Mouse (Mus musculus): ENCODE measurements around the gene Vmn2r53. TPM values are rescaled to one million over a fixed set of nuclear protein-coding genes. Genes with fewer than 3 reads are reported as not detected.
"Not testable (repeated sequence)": the region's sequence is repeated elsewhere in the genome, so short reads cannot be mapped to it uniquely, and the experiment has no call there.

The Vmn2r53 gene
- polyA plus RNA-seq (2015; fragmentation: Nextera tagmentation; extraction: Ambion mirVana), result under 0.01 TPM in 1 of 2 replicates, not detected in the other

DNA sequence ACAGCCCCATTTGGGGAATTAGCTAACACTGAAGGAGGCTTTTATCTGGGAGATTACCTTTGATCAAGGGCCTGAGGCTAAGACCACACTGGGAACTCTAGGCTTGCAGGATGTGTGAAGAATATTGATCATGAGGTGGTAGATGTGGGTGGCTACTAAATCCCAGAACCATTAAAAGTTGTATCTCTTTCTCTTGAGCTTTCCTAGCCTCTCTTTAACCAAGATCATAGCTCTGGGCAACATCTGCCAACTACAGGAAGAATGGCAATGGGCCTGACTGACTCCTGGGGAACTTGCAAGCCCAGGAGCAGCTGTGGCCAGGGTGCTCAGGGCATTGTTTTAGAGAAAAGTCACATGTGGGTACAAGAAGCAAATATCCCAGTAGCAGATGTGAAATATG, at the start of gene Vmn2r53:
Gene Vmn2r53, minus strand, starts transcription at position 101 of the 400 bp plus-strand sequence.
- ATAC-seq (ENCODE audit: insufficient read depth), result no peak
- H3K27ac ChIP-seq (replicated peaks), result no peak within 1 kb of the TSS
- no peak within 1 kb of the TSS for H3K9ac ChIP-seq
- H3K4me2 ChIP-seq, result no peak within 1 kb of the TSS
- no peaks in the 10 kb centered on the region for H3K4me1 ChIP-seq (replicated peaks)
- H3K36me3 ChIP-seq (replicated peaks), result no peaks in the 10 kb centered on the region
- H3K9me3 ChIP-seq (replicated peaks), result 0 out of 2 replicates have a peak, but pooled peaks cover 2% of the 10 kb centered on the region
- H3K27me3 ChIP-seq, result no peaks in the 10 kb centered on the region
- no peak within 1 kb of the TSS for H3K4me3 ChIP-seq (replicated peaks)

DNA sequence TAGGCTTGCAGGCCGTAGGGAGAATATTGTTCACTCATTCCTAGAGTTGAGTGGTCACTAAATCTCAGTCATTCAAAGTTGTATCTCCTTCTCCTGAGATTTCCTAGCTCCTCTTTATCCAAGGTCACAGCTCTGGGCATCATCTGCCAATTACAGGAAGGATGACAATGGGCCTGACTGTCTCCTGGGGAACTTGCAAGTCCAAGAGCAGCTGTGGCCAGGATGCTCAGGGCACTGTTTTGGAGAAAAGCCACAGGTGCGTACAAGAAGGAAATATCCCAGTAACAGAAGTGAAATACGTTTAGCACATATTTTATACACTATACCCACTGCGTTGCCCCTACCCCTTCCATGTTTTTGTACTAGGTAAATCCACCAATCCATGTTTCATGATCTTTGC, 31.6 kb upstream of the Vmn2r53 start, which contains the start of gene Vmn2r54:
Gene Vmn2r54, minus strand, starts transcription at position 101 of the 400 bp plus-strand sequence.
- H3K9ac ChIP-seq; ATAC-seq (ENCODE audit: insufficient read depth): not testable (repeated sequence)

More for the DNA sequence above, 31.6 kb upstream of the Vmn2r53 start, which contains the start of gene Vmn2r54:
- not testable (repeated sequence) for H3K27ac ChIP-seq (replicated peaks); H3K27me3 ChIP-seq; H3K4me2 ChIP-seq; H3K36me3 ChIP-seq (replicated peaks); H3K4me3 ChIP-seq (replicated peaks); H3K9me3 ChIP-seq (replicated peaks); H3K4me1 ChIP-seq (replicated peaks)
- 47% methylated on average over 3 of the region's 4 CpGs for WGBS (ENCODE audit: insufficient replicate concordance)

Other genes with a start within 250 kb of the Vmn2r53 start
- gene Vmn1r84, start 239.5 kb downstream of the Vmn2r53 start, polyA plus RNA-seq (2015; fragmentation: Nextera tagmentation; extraction: Ambion mirVana), result not detected in 2 replicates
- gene Zfp551, start 186.0 kb downstream of the Vmn2r53 start, polyA plus RNA-seq (2015; fragmentation: Nextera tagmentation; extraction: Ambion mirVana), result 0.50 and 0.67 TPM in 2 replicates
- 2.5 and 2.7 TPM in 2 replicates for gene Zfp606, start 130.5 kb downstream of the Vmn2r53 start, polyA plus RNA-seq (2015; fragmentation: Nextera tagmentation; extraction: Ambion mirVana)
- gene 2900092C05Rik, start 96.3 kb downstream of the Vmn2r53 start, polyA plus RNA-seq (2015; fragmentation: Nextera tagmentation; extraction: Ambion mirVana), result not detected in 2 replicates
- not detected in 2 replicates for gene Vmn2r54, start 31.5 kb upstream of the Vmn2r53 start, polyA plus RNA-seq (2015; fragmentation: Nextera tagmentation; extraction: Ambion mirVana)
- gene Vmn2r55, start 76.2 kb upstream of the Vmn2r53 start, polyA plus RNA-seq (2015; fragmentation: Nextera tagmentation; extraction: Ambion mirVana), result not detected in 2 replicates
- gene Vmn2r56, start 126.2 kb upstream of the Vmn2r53 start, polyA plus RNA-seq (2015; fragmentation: Nextera tagmentation; extraction: Ambion mirVana), result not detected in 2 replicates
- 0.24 and 0.44 TPM in 2 replicates for gene Zscan18, start 194.8 kb upstream of the Vmn2r53 start, polyA plus RNA-seq (2015; fragmentation: Nextera tagmentation; extraction: Ambion mirVana)
- gene Zfp329, start 210.1 kb upstream of the Vmn2r53 start, polyA plus RNA-seq (2015; fragmentation: Nextera tagmentation; extraction: Ambion mirVana), result 1.6 and 1.9 TPM in 2 replicates
- gene Zfp110, start 226.0 kb upstream of the Vmn2r53 start, polyA plus RNA-seq (2015; fragmentation: Nextera tagmentation; extraction: Ambion mirVana), result 10.8 and 12.3 TPM in 2 replicates